Comparison of ENCODE assay signal across 8 mouse cellular contexts in genomic region chr6:134189575-134190132, GRCm38 (mm10).
DNase-seq lines count a peak whose midpoint lies in the region; TF ChIP-seq lines count a peak whose summit lies in the region.

No protein-coding gene starts in this region.

- TF ChIP-seq POLR2A in bone marrow macrophage, adult 2 months (IDR thresholded peaks at IDR 0.05; ENCODE audit: borderline replicate concordance, low read depth, low read length): peak; percentile 40; the same call in 1 of the 2 replicates
- no peak for TF ChIP-seq POLR2A in kidney, adult 2 months (IDR thresholded peaks at IDR 0.05; ENCODE audit: low read depth, low read length)

- H3K4me3 ChIP-seq in bone marrow macrophage, adult 2 months (ENCODE audit: insufficient read depth, low read length): no peak overlapping the region
- H3K4me3 ChIP-seq in kidney, adult 2 months (ENCODE audit: insufficient read depth, low read depth, low read length): no peak overlapping the region

- no peaks in the 10 kb centered on the region for H3K36me3 ChIP-seq in kidney, adult 2 months (ENCODE audit: control insufficient read depth, insufficient read depth, low read length)

- H3K4me1 ChIP-seq in bone marrow macrophage, adult 2 months (ENCODE audit: control insufficient read depth, insufficient read depth, low read length): peaks cover 40% of the 10 kb centered on the region
- H3K4me1 ChIP-seq in kidney, adult 2 months (ENCODE audit: control insufficient read depth, insufficient read depth, low read length): peaks cover 19% of the 10 kb centered on the region

- peak; percentile 20 for DNase-seq in cerebellum, adult 9-11 months
- no peak for DNase-seq in cerebellum, adult 11 months
- peak; percentile 59 to 80 for DNase-seq in heart, adult 9 months (ENCODE audit: low spot score in 2 of 2)
- peak; percentile 61 for DNase-seq in kidney, adult 2 months
- peak; percentile 44 for DNase-seq in lung, postnatal 14 days
- peak; percentile 12 for DNase-seq in spleen, adult 12 weeks (ENCODE audit: low spot score)
- no peak for DNase-seq in urinary bladder, postnatal 14 days (ENCODE audit: low spot score)

- peak overlapping the region; percentile 72 for H3K27ac ChIP-seq in bone marrow macrophage, adult 2 months (ENCODE audit: insufficient read depth, low read depth, low read length)
- peak overlapping the region; percentile 32; the same call in 1 of the 2 replicates for H3K27ac ChIP-seq in kidney, adult 2 months (ENCODE audit: insufficient read depth, low read depth, low read length)

- 55% methylated on average over 7 of the region's 7 CpGs for WGBS in kidney, adult 2 months

- TF ChIP-seq CTCF in bone marrow macrophage, adult 2 months (IDR thresholded peaks at IDR 0.05; ENCODE audit: low read depth, low read length): no peak
- TF ChIP-seq CTCF in kidney, adult 2 months (conservative IDR thresholded peaks at IDR 0.05; ENCODE audit: insufficient read depth, insufficient read length, low read depth, low read length): no peak

- no peaks in the 10 kb centered on the region for H3K27me3 ChIP-seq in kidney, adult 2 months (replicated peaks; ENCODE audit: control insufficient read depth, insufficient read depth, low read length)

Comparison
In these comparisons a context has a peak if more than half of its experiments do, and no peak if none do; other contexts are left out.
1. DNase-seq: peak in cerebellum, adult 9-11 months (single experiment), heart, adult 9 months (2 of 2), kidney, adult 2 months (single experiment), lung, postnatal 14 days (single experiment) and spleen, adult 12 weeks (single experiment); none in cerebellum, adult 11 months (single experiment) and urinary bladder, postnatal 14 days (single experiment).